Mouse (Mus musculus) cerebellum, adult 9-10 months (tissue): Measurements from ENCODE around the gene Chga.
A peak's percentile ranks its signal among the peaks of the same experiment; 100 is the strongest.

Experiments
- DNase-seq: peaks from one replicate; pipeline ENCODE4 v3.0.0; 2022

The Chga gene

DNA sequence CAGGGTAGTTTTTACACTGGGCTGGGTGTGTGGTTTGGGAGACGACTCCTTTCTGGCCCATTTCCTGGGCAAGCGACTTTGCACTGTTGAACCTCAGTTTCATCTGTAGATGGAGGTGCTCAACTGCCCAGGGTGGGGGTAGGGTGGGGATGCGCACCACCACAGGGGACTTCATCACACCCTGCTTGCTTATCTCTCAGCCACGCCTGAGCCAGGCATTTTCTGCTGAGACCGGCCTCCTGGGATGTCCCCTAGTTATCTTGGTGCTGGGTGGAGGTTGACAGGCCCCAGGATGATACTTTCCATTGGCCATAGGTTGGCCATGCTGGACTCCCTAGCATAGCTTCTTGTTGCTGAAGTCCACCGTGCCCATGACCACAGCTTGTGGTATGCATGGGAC is 10.3 kb downstream of the Chga start:
- DNase-seq, result peak; percentile 5

DNA sequence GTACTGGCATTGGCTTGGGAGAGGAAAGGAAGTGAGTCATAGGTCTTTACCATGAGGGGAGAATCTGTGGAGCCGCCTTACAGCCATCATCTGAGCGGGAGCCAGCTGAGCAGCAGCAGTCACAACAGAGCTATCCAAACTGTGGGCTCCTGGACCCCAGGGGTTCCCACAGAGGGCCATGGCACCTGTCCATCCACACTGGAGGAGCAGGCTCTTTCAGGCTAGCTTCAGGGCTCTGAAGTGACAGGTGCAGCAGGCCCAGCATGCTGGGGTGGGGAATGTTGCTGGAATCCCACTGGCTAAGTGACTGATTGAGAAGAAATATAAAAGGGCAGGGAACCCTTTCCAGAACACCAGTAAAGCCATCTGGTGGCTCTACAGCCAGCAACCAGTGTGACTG is 12.2 kb downstream of the Chga start:
- DNase-seq, result peak; percentile 26

DNA sequence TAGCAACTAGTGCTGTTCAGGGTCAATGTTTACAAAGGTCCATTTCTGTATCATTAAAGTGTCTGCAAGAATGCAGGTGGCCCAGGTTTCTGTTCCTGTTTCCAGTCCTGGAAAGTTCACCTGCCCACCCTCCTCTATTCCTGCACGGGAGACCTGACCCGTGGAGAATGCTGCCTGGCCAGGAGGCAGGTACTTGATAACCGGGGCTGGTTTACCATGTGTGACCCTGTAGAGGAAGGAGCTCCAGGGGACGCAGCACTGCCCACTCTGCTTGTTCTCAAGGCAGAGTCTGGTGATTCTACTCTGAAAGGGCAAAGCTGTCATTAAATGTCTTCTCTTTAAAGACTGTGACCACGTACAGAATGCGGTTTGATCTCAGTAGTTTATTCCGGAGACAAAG is 13.4 kb downstream of the Chga start:
- no peak for DNase-seq

DNA sequence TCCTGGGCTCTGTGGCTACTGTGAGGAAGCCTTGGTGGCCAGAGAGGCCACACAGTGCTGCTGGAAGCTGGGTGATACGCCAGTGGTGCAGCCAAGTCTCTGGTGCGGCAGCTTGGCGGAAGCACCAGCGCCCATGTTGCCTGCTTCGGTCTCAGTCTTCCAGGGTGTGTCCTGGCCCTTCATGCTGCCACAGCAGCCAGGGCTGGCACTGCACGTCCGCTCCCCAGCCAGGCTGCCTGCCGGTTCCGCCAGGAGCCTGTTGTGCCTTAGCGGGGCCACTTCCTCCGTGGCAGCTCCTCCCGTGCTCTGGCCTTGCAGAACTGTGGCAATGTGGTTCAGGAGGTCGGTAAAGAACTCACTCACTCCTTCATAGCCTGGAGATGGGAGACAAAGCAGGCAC is 15.3 kb downstream of the Chga start:
- no peak for DNase-seq

DNA sequence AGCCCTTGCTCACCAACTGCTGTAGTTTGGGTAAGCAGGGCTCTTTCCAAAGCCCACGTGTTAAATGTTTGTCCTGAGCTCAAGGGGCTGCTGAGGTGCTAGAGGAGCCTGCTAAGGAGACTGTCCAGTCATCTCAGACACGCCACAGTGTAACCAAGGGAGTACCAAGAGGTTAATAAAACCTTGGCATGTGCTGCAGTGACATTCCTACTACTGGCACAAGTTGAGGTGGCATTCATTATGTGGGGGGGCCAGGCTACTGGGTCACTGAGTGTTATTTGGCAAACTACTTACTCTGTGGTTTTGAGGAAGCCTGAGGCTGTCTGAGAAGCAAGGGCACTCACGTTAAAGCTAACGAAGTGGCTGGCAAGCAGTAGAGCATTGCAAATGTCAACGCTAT is 16.0 kb downstream of the Chga start:
- DNase-seq, result no peak

DNA sequence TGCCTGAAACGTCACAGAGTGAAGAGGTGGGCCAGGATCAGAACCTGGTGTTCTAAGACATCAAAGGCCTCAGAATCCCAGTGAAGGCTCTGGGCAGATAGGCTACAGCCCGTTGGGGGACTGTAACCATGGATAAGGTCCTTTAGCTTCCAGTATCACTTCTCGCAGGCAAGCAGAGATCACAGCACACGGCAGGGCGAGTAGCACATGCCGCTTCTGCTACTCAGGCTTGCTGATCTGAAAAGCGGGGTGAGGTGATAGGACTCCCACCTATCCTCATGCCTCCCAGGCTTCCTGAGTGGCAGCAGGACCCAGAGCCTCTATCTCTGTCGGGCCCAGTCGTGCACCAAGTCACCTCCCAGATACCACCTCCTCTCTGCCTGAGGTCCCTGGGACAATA is 16.9 kb downstream of the Chga start:
- DNase-seq, result no peak

DNA sequence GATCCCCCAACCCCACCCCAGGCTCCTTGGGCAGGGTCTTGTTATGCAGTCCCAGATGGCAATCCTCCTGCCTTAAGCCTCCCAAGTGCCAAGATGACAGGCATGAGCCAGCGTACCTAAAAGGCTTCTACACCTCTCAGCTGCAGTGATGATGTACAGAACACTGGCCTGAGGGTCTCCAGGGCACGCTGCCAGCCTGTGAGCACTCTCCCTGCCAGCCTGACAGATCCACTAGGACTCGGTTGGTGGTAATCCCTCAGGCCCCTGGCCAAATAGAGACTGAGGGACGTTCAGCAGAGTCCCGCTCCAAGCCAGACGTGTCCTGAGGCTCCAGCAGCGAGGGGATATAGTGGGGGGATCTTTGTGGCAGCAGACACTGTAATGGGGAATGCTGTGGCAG is 18.3 kb downstream of the Chga start:
- no peak for DNase-seq

DNA sequence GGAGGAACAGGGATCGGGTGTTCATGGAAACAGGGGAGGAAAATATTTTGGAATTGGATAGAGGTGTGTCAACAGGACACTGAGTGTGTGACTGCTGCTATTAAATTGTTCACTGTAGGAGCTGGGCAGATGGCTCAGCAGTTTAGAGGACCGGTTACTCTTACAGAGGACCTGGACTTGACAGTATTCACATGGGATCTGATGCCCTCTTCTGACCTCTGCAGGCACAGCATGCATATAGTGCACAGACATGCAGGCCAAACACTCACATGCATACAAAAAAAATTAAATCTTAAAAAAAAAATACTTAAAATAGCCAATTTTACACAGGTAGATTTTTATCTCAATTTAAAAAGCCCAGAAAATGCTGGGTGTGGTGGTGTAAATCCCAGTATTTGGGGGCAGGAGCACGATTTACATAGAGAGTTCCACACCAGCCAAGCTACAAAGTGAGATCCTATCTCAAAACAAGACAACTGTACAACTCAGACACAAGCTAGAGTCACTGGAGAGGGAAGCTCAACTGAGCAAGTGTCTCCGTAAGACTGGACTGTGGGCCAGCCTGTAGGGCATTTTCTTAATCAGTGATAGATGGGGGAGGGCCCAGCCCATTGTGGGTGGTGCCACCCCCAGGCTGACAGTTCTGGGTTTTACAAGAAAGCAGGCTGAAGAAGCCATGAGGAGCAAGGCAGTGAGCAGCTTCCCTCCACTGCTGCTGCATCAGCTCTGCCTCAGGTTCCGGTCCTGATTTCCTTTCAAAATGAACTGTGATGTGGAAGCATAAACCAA is 21.0 kb downstream of the Chga start:
- DNase-seq, result no peak

DNA sequence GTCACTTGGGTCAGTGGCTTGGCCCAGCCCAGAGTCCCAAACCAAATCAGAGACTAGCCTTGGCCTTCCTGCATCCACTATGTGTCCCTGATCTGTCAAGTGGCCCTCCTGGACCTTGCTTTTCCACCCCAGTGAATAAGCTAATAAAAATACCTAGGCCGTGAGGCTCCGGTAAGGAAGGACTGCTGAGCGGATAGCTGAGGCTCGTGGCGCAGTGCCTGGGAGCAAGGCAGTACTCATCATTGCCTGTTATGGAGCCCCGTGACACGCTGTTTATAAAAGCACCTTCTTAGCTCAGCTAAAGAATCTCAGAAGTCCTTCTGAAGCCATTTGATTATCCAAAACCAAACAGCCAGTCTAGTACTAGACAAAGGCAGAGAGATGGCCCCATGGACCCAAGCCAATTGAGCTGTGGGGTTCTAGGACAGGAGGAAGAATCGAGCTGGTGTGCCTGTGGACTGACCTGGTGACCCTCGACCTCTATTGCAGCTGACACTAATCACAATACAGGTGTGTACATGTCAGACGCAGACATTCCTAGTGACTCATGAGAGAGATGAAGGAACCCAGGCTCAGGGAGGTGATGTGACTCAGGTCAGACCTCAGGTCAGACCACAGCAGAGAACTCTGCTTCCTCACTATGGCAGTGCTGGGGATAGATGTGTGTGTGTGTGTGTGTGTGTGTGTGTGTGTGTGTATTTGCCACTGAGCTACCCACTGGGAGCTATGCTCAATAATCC is 22.1 kb downstream of the Chga start:
- no peak for DNase-seq

DNA sequence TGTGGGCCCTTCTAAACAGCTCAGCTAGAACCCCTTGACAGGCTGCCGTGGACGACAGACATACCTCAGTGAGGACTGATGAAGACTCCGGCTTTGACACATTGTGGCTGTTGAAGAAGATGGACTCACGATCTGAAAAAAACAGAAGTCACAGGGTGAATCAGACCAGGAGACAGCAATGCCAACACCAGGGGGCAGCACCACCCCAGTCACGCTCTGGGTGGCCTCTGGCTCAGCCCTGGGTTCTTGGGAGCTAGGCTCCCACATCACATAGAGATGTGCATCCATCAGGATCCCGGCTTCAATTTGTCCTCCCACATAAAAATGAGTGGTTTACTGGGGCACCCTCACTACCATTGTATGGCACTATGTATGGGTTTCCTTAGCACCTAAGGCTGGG is 24.3 kb downstream of the Chga start:
- DNase-seq, result peak; percentile 88

DNA sequence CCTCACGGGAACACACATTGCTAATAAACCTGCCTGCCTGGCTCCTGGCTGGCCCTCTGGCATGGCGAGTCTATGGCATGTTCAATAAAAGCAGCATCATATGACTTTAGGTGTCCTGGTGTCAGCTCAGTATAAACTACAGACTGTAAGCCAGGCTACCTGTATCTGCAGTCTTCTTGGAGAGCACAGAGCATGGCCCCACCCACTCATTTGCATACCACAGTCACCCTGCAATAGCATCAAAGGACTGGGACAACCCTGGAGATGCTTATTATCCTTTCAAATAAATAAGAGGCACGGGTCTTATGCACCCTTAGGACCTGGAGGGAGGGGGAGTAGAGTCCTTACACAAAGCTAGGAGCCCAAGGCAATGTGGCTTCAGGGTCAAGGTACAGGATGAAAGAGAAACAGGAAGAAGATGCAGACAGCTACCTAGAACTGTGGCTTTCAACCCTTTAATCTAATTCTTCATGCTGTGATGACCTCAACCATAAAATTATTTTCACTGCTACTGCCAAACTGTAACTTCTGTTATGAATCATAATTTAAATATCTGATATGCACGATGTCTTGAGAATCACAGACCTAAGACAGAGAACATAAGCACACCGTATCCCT is 26.9 kb downstream of the Chga start:
- no peak for DNase-seq

DNA sequence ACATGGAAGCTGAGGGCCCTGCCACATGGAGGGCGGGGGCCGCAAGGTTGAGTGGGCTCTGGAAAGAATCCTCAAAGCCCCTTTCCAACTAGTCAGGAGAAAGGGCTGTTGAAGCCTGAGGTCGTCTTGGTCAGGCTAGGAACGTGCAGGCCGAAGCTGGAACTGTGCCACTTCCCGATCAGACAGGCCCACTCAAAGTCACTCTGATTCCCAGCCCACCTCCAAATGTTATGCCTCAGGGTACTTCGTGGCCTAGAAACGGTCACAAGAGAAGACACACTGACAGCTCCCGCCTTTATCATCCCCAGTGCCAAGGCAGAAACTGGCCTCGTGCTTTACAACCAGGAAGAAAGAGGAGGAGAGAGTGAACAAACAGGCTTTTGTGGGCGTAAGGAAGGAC is 27.7 kb downstream of the Chga start:
- DNase-seq, result no peak

DNA sequence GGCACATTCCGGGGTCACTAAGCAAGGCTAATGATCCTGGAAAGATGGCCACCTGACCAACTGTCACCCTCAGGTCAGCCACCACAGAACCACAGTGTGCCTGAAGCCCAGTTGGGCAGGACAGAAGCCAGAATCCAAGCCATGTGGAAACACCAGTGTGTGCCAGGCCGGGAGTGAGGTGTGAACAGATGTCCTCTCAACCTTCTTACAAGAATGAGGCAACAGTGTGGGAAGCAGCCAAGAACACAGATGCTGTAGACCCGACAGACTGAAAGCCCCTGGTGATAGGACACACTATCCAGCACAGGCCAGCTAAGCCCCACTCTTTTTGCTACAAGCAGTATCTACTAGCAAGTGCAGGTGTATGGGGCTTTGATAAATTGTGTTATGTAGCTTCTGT is 30.6 kb downstream of the Chga start:
- DNase-seq, result peak; percentile 83

DNA sequence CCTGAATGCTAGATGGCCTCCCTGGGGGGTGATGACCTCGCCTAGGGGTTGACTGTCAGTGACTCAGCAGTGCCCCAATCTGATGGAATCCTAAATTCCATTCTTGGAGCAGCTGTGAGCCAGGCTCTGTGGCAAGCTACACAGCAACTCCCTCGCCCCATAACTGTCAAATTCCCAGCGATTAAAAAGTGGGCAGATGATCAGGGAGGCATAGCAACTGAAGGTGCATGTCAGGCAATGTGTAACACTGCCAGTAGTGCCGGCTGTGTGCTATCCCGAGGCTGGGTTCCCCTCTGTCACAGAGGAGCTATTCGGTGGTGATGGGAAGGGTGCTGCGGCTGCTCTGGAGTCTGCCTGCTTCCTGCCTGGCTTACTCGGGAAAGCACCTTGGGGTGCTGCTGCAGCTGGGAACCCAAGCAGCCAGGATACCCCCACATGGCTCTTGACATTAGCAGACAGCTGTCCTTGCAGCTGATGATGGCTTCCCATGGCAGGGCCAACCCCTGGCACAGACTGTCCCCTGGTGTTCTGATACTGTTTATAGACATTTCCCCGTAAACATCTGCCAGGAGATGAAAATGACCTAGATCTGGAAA is 31.6 kb downstream of the Chga start:
- DNase-seq, result no peak

DNA sequence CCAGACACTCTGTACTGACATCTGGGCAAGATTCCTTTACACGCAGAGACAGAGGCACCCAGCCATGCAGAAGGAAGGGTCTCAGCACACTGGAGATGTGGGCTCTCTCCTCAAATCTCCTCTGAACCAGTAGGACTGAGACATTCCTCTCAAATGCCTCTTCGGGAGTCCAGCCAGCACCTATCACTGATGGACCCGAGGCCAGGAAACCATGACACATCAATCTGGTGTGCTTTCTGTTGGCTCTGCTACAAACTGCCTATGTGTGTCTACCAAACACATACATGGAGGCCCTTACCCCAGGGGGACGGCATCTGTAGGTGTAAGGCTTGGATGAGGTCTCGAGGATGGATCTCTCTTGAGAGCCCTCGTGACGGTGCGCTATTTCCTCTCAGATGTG is 32.3 kb downstream of the Chga start:
- DNase-seq, result no peak

DNA sequence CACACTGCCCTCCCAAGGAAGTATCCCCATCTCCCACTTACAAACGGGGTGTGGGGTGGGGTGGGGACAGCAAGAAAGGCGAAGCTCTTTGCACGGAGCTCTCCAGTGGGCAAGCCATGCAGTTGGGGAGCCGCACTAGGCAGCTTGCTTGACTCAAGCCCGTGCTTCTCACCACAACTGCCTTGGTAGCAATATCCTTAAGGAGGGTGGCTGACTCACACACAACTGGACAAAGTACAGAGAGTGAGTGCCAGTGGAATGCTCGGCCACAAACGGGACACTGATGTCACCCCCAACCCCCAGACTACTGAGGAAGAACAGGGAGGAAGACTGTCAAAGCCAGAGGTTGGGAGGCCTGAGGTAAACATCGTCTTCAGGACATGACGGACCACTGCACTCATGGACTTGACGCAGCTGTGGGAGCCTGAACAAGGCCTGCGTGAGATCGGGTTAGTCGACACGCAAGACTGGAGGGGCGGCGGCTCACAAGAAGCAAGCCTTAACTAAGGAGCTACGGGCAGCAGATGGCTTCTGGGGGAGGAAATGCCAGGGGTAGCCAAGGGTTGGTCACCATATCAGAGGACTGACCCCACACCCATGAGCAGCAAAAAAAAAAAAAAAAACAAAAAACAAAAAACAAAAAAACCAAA is 36.1 kb downstream of the Chga start:
- no peak for DNase-seq

DNA sequence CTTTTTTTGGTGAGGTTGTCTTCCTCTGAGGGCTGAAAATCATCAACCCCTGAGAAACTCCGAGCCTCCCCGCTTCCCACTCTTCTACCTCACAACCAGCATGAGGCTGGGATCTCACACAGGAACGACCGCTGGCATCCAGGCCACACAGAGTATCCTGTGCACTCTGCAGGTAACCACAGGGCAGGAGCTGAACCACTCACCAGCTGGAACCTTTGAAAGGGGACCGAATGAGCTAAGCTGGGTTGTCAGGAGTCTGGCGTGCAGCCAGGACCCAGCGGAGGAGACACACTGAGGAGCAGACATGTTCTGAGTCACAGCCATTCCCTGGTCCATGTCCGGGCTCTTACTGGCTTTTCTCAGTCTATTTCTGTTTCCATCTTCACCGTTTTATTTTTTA is 38.9 kb downstream of the Chga start:
- peak; percentile 88 for DNase-seq

DNA sequence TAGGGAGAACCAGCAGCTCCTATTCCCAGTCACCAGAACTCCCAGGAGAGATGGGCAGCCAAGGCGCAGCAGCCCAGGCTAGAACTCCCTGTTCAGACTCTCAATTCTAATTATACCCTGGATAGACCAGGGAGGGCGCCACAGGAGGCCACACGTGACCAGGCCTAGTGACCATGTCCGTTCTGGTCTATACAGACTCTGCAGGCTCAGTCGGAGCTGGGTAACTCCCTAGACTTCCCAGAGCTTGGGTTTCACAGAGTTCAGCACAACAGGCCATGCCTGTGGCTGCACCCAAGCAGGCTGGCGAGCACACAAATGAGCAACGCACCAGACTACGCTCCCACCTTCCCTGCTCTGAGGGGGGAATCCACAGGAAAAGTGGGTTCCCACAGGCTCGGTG is 39.9 kb downstream of the Chga start:
- DNase-seq, result no peak

DNA sequence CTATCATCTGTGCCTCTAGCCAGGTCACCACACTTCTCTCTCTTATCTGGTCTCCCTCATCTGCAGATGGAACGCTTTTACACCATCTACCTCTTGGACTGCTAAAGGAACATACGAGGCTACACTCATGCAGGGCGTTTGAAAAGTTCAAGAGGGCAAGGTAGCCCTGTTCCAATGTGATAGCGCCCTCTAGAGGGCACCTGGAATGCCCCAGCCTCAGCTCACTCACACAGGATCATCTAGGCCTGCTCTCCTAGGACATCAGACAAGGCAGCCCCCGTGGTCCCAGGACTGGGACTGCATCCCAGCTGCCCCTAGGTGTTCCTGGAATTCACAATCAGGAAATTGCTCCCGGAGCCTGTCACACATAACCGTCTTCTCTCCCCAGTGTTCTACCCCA is 41.6 kb downstream of the Chga start:
- DNase-seq, result no peak

DNA sequence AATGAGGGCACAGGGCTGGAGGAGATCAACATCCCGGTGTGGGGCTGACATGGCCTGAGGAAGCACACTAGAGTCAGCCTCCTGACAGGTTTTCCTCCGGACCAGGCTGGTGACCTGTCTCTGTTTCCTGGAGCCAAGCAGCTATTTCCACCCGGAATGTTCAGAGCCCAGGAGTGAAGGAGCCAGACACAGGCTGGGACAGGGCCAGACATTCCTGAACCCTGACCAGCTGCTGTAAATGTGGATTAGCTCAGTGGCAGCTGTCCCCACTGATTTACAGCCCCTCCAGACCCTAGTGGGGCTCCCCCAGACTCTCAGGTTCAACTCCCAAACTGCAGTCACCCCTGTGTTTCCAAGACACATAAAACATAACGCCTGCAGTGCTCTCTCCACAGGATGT is 42.7 kb downstream of the Chga start:
- no peak for DNase-seq

DNA sequence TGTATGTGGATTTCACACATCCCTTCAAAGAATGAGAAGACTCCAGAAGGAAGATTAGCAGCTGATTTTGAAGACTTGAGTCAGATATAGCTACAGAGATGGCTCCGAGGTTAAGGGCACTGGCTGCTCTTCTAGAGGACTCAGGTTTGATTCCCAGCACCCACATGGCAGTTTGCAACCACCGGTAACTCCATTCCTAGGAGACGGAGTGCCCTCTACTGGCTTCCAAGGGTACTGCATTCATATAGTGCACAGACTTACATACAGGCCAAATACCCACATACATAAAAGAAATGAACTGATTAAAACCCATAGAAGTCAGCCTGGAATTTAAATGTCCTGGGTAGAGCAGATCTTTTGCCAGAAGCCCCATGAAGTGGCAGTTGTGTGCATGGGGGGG is 43.8 kb downstream of the Chga start:
- no peak for DNase-seq

DNA sequence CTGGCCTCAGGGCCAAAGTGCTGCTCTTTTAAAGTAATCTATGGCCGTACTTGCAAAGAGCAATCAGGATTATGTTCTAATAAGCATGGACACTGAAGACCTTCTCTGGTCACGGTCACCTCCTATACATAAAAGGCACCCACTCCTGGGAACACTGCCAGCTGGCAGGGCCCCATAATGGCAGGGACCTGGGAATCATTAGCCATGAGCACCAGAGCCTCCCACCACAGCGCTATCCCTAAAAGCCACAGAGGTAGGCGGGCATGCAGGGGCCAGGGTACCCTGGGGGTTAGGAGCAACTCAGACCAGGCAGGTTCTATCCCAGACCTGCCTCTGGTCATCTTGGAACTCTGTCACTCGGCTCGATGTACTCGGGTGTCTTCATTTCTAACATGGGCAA is 45.0 kb downstream of the Chga start:
- peak; percentile 72 for DNase-seq

DNA sequence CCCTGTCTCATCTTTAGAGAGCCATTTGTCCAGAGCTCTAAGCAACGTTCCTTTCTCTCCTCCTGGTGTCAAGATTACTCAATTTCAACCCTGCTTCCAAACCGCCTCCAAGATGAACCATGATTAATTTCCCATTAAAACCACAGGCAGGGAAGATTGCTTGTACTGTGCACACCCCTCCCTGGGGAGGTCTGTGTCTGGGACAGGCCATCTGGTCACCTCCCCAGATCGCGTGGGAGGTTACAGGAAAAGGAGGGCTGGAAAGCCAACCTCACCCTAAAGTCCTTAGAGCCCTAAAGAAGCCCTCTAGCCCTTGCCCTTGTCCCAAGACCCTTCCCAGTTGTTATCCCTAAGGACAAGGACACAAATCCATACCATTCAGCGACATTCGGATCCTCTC is 45.6 kb downstream of the Chga start:
- peak; percentile 80 for DNase-seq
